Mouse (Mus musculus) limb, embryonic 11.5 days (tissue): ENCODE data around the gene 1700034J05Rik. TPM values are rescaled to one million over a fixed set of nuclear protein-coding genes. Genes with fewer than 3 reads are reported as not detected.

ENCODE experiments used
- polyA plus RNA-seq: library from polyadenylated mRNA; unstranded; fragments of >200 nt; fragmentation: Nextera tagmentation; extraction: Ambion mirVana; gene quantifications from 2 replicates; pipeline ENCODE4 v1.2.1, GENCODE M21; 2014

1700034J05Rik gene
- polyA plus RNA-seq, 1 experiment from 2014 or later = not detected

Other genes with a start within 250 kb of the 1700034J05Rik start
- 20.4 and 25.4 TPM in 2 replicates for gene Stk38l, start 229.4 kb downstream of the 1700034J05Rik start, polyA plus RNA-seq
- gene Arntl2, start 158.4 kb downstream of the 1700034J05Rik start, polyA plus RNA-seq = 2.4 and 3.1 TPM in 2 replicates
- gene Smco2, start 104.3 kb downstream of the 1700034J05Rik start, polyA plus RNA-seq = not detected in 2 replicates
- 43.4 and 44.4 TPM in 2 replicates for gene Ppfibp1, start 65.9 kb downstream of the 1700034J05Rik start, polyA plus RNA-seq
- 1.1 and 1.3 TPM in 2 replicates for gene Rep15, start 78.2 kb upstream of the 1700034J05Rik start, polyA plus RNA-seq
- gene Mrps35, start 88.3 kb upstream of the 1700034J05Rik start, polyA plus RNA-seq = 111 and 115 TPM in 2 replicates
- 1.9 and 2.5 TPM in 2 replicates for gene Mansc4, start 132.6 kb upstream of the 1700034J05Rik start, polyA plus RNA-seq
- 10.2 and 10.6 TPM in 2 replicates for gene Klhl42, start 137.0 kb upstream of the 1700034J05Rik start, polyA plus RNA-seq